Mouse (Mus musculus): Measurements from ENCODE around the gene P4htm.

DNA sequence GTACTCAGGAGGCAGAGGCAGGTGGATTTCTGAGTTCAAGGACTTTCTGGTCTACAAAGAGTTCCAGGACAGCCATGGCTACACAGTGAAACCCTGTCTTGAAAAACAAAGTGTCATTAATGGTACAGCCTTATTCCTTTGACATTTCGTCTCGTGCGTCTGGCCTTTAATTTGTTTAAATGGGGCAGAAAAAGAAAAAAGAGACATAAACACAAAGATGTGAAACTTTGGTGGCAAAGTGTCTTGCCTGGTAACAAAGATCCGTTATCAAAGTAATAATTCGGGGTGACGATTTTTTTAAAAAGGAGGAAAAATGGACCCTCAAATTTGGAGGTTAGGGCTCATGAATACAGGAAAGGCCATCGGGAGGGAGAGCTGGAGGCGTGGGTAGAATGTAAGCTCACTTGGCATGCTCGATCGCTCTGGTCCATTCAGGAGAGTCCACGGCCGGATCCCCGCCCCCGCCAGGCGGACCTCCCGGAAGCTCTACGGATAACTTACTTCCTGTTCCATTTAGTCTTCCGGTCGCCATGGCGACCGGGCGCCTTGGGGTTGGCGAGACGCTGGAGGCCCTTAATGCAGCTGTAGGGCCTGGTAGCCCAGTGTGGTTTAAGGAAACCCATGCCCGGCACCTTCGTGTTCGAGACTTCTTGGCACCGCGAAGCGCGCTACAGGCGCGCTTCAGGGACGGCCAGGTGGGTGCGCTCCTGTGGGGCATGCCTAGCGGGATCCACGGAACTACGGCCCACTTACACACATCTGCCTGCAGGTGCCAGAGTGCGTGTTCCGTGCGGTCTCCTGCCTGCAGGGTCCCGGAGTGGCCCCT lies 27.9 kb downstream of the P4htm start, which contains the start of gene Dalrd3:
- TF ChIP-seq CTCF (IDR thresholded peaks at IDR 0.05; ENCODE audit: low read depth, low read length) = no peak
- TF ChIP-seq TAL1 (conservative IDR thresholded peaks at IDR 0.05; ENCODE audit: low read depth, low read length) = no peak
- TF ChIP-seq GATA1 (IDR thresholded peaks at IDR 0.05; ENCODE audit: borderline replicate concordance, low read length) = no peak
- TF ChIP-seq POLR2AphosphoS5 (IDR thresholded peaks at IDR 0.05; ENCODE audit: insufficient replicate concordance, low read depth, low read length) = no peak
